Mouse (Mus musculus): ENCODE measurements around the gene Sh2d3c. TPM values are rescaled to one million over a fixed set of nuclear protein-coding genes. Genes with fewer than 3 reads are reported as not detected.

Gene Sh2d3c
- total and polyA plus RNA-seq, 3 experiments, result 4.8 to 25.8 (median 11.1) TPM

DNA sequence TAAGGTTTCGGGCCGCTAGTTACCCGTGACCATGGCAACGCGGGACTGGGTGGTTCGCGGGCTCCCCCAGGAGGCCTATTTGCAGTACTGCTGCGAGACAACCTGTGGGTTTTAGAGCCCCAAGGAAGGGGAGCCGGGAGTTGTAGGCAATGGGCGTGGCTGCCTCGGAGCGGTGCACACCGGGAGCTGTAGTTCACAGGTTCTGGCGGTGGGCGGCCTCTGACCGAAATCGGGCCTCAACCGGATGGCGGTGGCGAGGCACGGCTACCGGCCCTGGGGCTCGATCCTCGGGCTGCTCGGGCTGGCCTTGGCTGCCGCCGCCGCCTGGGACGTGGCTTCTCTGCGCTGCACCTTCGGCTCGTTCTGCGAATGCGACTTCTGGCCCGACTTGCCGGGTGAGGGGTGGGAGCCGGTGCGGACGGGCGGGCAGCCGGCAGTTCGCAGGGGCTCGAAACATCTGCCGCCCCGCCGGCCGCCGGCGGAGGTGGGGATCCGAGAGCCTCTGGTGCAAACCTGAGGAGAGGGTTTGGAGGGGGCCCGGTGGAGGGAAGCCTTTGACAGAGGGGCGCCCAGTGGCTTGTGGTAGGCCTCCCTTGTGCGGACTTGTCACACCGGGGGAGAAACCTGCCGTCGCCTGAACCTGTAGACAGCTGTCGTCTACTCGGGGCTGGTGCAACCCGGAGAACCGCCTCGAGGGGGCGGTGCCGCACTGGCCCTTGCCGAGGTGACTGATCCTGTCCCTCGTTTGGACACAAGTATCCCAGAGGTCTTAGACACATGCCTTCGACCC is 36.4 kb downstream of the Sh2d3c start, which contains the start of gene Tor2a (continued):
- TF ChIP-seq MEF2A (IDR thresholded peaks at IDR 0.05; ENCODE audit: borderline replicate concordance, low read depth, low read length), result peak; percentile 82
- peak; percentile 86; the same call in 1 of the 2 replicates for TF ChIP-seq MAZ (IDR thresholded peaks at IDR 0.05; ENCODE audit: low read depth, low read length)
- peak; percentile 95; the same call in 1 of the 2 replicates for TF ChIP-seq KAT2A (IDR thresholded peaks at IDR 0.05; ENCODE audit: insufficient replicate concordance, low read length)

DNA sequence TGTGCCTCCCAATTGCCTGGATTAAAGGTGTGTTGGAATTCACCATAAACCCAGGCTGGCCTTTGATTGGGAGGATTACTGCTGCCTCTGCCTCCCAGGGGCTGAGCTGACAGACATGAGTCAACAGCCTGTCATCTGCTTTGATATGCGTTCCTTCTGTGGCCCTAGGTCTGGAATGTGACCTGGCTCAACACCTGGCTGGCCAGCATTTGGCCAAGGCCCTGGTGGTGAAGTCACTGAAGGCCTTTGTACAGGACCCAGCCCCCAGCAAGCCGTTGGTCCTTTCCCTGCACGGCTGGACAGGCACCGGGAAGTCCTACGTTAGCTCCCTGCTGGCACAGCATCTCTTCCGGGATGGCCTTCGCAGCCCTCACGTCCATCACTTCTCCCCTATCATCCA is 37.6 kb downstream of the Sh2d3c start:
- H3K4me3 ChIP-seq (replicated peaks in 1 of 3; ENCODE audit: low read depth in 2 of 3, low read length in 2 of 3, poor library complexity in 1 of 3), result no peak overlapping the region
- TF ChIP-seq USF2 (conservative IDR thresholded peaks at IDR 0.05; ENCODE audit: low read depth, low read length) (no peak), NRF1 (IDR thresholded peaks at IDR 0.05; ENCODE audit: low read depth, low read length) (no peak), E2F4 (IDR thresholded peaks at IDR 0.05; ENCODE audit: insufficient replicate concordance, low read depth, low read length) (no peak), GABPA (IDR thresholded peaks at IDR 0.05; ENCODE audit: insufficient replicate concordance, low read depth, low read length) (no peak), USF1 (IDR thresholded peaks at IDR 0.05; ENCODE audit: low read depth, low read length) (no peak), MAFK (IDR thresholded peaks at IDR 0.05; ENCODE audit: insufficient replicate concordance, low read length) (no peak), SIN3A (IDR thresholded peaks at IDR 0.05; ENCODE audit: low read length) (no peak), KAT2A (IDR thresholded peaks at IDR 0.05; ENCODE audit: insufficient replicate concordance, low read length) (no peak), MYC (IDR thresholded peaks at IDR 0.05; ENCODE audit: low read depth, low read length) (no peak), TCF12 (IDR thresholded peaks at IDR 0.05; ENCODE audit: low read depth, low read length) (no peak), ZC3H11A (IDR thresholded peaks at IDR 0.05; ENCODE audit: low read depth, low read length) (no peak), TBP (conservative IDR thresholded peaks at IDR 0.05; ENCODE audit: low read depth, low read length) (no peak), EP300 (IDR thresholded peaks at IDR 0.05; ENCODE audit: low read length) (no peak), MAZ (IDR thresholded peaks at IDR 0.05; ENCODE audit: low read depth, low read length) (no peak), MEF2A (IDR thresholded peaks at IDR 0.05; ENCODE audit: borderline replicate concordance, low read depth, low read length) (no peak), HCFC1 (IDR thresholded peaks at IDR 0.05; ENCODE audit: low read depth, low read length) (no peak), MAX (IDR thresholded peaks at IDR 0.05; ENCODE audit: low read length) (no peak)
- dilution Hi-C loops (cut with MboI; ENCODE audit: extremely low pct_ligation_motif_present, extremely low pct_unique_long_range_greater_than_20kb, low sequenced_read_pairs) (no loop called here), in situ Hi-C loops (cut with MboI; ENCODE audit: low pct_ligation_motif_present, low pct_unique_long_range_greater_than_20kb, low sequenced_read_pairs) (loop anchor here (5.0 kb wide), 2 partner anchors 46 to 126 kb away; partner anchors contain the start of gene Cdk9)
- H3K4me2 ChIP-seq (ENCODE audit: insufficient read depth, low read depth, poor library complexity, severe bottlenecking), result no peak overlapping the region
- peaks cover 0 to 10% of the 10 kb centered on the region in 2 experiments; a peak in 3 of 4 replicates for H3K4me1 ChIP-seq (ENCODE audit: control insufficient read depth in 1 of 2, insufficient read depth in 2 of 2)
- H3K36me3 ChIP-seq (replicated peaks in 1 of 2; ENCODE audit: control insufficient read depth in 1 of 2, insufficient read depth in 1 of 2, low read length in 1 of 2), result peaks cover 37 to 68% of the 10 kb centered on the region in 2 experiments
- no peak overlapping the region for H3K27ac ChIP-seq (ENCODE audit: insufficient read depth, low read depth)
- no peak for DNase-seq (ENCODE audit: extremely low read depth)
- no peak overlapping the region for H3K9ac ChIP-seq (ENCODE audit: insufficient read depth, low read depth)
- H3K79me2 ChIP-seq (replicated peaks; ENCODE audit: control insufficient read depth, extremely low read depth, insufficient read depth, poor library complexity, severe bottlenecking), result no peaks in the 10 kb centered on the region
- H3K9me3 ChIP-seq (replicated peaks; ENCODE audit: low read length), result no peaks in the 10 kb centered on the region
- no peaks in the 10 kb centered on the region for H3K27me3 ChIP-seq (replicated peaks)
